Mouse (Mus musculus): ENCODE results near the gene Comt. TPM values are rescaled to one million over a fixed set of nuclear protein-coding genes. Genes with fewer than 3 reads are reported as not detected.

Gene Comt
- polyA plus RNA-seq, 1 experiment from 2014 or later = 64.0 TPM

GRCm38 (mm10) chr16:18430641-18431212 lies 4.1 kb upstream of the Comt start:
- no peak for ATAC-seq
- Histone ChIP-seq H3K4me2 (no peak overlapping the region), H3K9me3 (replicated peaks) (no peaks in the 10 kb centered on the region), H3K27ac (no peak overlapping the region), H3K4me1 (peaks cover 11% of the 10 kb centered on the region), H3K27me3 (no peaks in the 10 kb centered on the region), H3K9ac (no peak overlapping the region), H3K36me3 (ENCODE audit: poor library complexity, severe bottlenecking) (no peaks in the 10 kb centered on the region), H3K4me3 (no peak overlapping the region)
- 89% methylated on average over 8 of the region's 8 CpGs for WGBS

GRCm38 (mm10) chr16:18429641-18430040 lies 3.0 kb upstream of the Comt start:
- Histone ChIP-seq H3K9me3 (replicated peaks) (no peaks in the 10 kb centered on the region), H3K9ac (no peak overlapping the region), H3K4me2 (no peak overlapping the region), H3K27ac (no peak overlapping the region), H3K27me3 (no peaks in the 10 kb centered on the region), H3K4me3 (no peak overlapping the region), H3K36me3 (ENCODE audit: poor library complexity, severe bottlenecking) (no peaks in the 10 kb centered on the region), H3K4me1 (peaks cover 18% of the 10 kb centered on the region)
- WGBS = 92% methylated on average over 8 of the region's 8 CpGs
- no peak for ATAC-seq

DNA sequence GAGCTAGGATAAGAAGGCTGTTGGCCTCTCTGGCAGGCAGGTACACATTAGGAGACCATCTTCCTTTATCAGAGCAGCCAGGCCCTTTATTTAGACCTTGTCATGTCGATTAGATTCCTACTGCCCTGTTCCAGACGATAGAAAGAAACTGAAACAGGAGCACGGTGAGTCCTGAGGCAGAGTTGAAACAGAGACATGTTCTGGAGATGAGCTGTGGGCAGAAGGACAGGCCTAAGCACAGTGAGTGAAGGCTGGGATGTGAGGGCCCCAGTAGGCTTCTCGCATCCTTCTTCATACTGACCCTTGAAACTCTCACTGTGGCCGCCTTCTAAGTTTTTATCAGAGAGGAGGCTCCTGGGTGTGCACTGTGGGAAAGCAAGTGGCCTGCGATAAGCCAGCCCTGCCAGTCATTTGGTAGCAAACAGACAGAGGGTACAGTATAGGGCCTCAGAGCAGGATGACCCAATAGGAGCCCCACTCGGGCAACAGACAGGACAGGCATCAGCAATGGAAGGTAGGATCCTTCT lies 1.9 kb upstream of the Comt start:
- Histone ChIP-seq H3K4me2 (no peak overlapping the region), H3K9me3 (replicated peaks) (no peaks in the 10 kb centered on the region), H3K27me3 (no peaks in the 10 kb centered on the region), H3K36me3 (ENCODE audit: poor library complexity, severe bottlenecking) (0 out of 2 replicates have a peak, but pooled peaks cover under 1% of the 10 kb centered on the region), H3K4me1 (peaks cover 25% of the 10 kb centered on the region), H3K4me3 (no peak overlapping the region), H3K27ac (no peak overlapping the region), H3K9ac (no peak overlapping the region)
- 93% methylated on average over 7 of the region's 7 CpGs for whole genome bisulfite sequencing
- ATAC-seq = no peak

DNA sequence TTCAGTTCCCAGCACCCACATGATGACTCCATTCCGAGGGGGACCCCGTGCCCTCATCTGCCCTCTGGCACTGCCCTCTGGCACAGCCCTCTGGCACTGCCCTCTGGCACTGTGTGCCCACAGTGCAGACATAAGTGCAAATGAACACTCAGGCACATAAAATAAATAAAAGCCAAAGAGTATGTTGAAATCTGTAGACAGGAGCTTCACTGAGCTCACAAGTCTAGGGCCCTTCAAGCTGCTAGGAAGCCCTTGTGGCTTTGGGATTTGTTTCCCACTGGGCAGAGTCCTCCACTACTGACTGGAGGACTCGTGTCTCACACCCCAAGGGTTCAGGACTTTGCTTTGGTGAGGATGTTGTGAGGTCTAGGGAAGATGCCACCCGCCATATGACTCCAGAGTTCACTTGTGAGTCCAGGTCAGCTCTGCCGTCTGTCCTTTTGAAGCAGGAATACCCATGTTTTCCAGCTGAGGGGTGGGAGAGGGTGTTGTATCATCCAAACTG lies 1.4 kb upstream of the Comt start:
- Histone ChIP-seq H3K36me3 (ENCODE audit: poor library complexity, severe bottlenecking) (peaks cover 6% of the 10 kb centered on the region; the same call in 1 of the 2 replicates), H3K27me3 (no peaks in the 10 kb centered on the region), H3K4me1 (peaks cover 25% of the 10 kb centered on the region), H3K9ac (no peak overlapping the region), H3K4me3 (no peak overlapping the region), H3K27ac (no peak overlapping the region), H3K4me2 (no peak overlapping the region), H3K9me3 (replicated peaks) (no peaks in the 10 kb centered on the region)
- no peak for ATAC-seq
- WGBS = 85% methylated on average over 5 of the region's 5 CpGs

DNA sequence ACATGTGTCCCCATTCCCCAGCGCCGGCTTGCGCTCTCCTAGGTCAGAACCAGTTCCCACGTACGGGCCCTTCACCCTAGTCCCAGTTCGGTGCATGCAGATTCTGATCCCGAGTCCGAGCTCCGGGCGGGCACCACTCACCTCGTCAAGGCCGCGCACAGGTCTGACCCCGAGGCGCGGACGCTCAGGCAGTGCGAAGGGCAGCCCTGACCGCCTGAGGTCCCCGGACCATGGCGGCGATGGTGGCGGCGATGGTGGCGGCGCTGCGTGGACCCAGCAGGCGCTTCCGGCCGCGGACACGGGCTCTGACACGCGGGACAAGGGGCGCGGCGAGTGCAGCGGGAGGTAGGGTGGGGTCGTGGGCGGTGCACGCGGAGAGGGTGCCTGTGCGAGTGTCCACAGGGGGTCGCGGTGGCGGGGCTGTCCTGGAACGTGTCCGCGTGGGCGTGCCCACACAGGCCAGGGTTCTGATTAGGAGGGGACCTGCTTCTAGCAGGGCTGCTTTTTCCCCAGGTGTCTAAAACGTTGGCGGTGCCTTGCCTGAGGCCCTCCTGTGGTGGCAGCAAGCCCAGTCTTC lies 349 bp downstream of the Comt start, which contains the start of gene Txnrd2:
Gene Txnrd2, plus strand, starts transcription at position 170 of the 577 bp plus-strand sequence.
- WGBS = under 1% methylated on average over 51 of the region's 52 CpGs
- Histone ChIP-seq H3K36me3 (ENCODE audit: poor library complexity, severe bottlenecking) (peaks cover 8% of the 10 kb centered on the region; the same call in 1 of the 2 replicates), H3K27me3 (no peaks in the 10 kb centered on the region), H3K4me2 (peak within 1 kb of the TSS; percentile 75), H3K4me3 (peak within 1 kb of the TSS; percentile 88), H3K9me3 (replicated peaks) (no peaks in the 10 kb centered on the region), H3K9ac (peak within 1 kb of the TSS; percentile 93), H3K4me1 (peaks cover 25% of the 10 kb centered on the region), H3K27ac (no peak within 1 kb of the TSS; the same call in 1 of the 2 replicates)
- ATAC-seq = peak; percentile 88

GRCm38 (mm10) chr16:18425475-18426214 lies 1.0 kb downstream of the Comt start:
- Histone ChIP-seq H3K4me2 (peak overlapping the region; percentile 75), H3K36me3 (ENCODE audit: poor library complexity, severe bottlenecking) (peaks cover 8% of the 10 kb centered on the region; the same call in 1 of the 2 replicates), H3K9me3 (replicated peaks) (no peaks in the 10 kb centered on the region), H3K9ac (peak overlapping the region; percentile 93), H3K4me1 (peaks cover 25% of the 10 kb centered on the region), H3K27me3 (no peaks in the 10 kb centered on the region), H3K4me3 (peak overlapping the region; percentile 88), H3K27ac (no peak overlapping the region; the same call in 1 of the 2 replicates)
- WGBS = 24% methylated on average over 10 of the region's 10 CpGs
- ATAC-seq = peak; percentile 51

DNA sequence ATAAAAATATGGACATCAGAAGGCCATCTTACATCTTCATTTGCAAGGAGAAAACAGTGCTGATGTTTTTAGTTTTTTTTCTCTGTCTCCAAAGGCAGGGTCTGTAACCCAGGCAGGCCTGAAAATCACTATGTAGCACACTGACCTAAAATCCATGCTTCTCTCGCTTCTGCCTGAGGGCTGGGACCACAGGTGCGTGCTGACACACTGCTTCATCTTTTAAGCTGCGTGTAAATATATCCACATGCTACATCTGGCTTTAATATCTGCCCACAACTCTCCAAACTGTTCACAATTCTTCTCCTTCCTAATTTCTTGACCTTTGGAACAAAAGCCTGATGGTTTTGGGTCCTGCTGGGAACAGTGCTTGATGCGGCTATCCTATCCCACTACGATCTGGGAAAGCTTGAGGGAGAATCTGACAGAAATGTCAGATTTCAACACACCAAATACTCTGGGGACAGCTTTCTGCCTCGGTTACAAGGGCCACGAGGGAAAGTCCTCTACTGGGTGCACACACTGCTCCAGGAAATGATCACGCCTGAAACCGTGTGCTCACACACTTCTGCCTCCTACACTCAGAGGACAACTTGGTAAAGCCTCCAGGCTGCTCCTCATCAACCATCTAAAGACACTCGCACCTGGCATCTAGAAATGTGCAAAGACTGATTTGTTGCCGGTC lies 2.1 kb downstream of the Comt start:
- Histone ChIP-seq H3K27ac (no peak overlapping the region), H3K4me1 (peaks cover 25% of the 10 kb centered on the region), H3K27me3 (no peaks in the 10 kb centered on the region), H3K4me3 (no peak overlapping the region), H3K4me2 (peak overlapping the region; percentile 75), H3K9ac (0 out of 2 replicates have a peak overlapping the region, but pooled peaks have one; percentile 8), H3K36me3 (ENCODE audit: poor library complexity, severe bottlenecking) (peaks cover 8% of the 10 kb centered on the region; the same call in 1 of the 2 replicates), H3K9me3 (replicated peaks) (no peaks in the 10 kb centered on the region)
- WGBS = 92% methylated on average over 11 of the region's 11 CpGs
- ATAC-seq = no peak

DNA sequence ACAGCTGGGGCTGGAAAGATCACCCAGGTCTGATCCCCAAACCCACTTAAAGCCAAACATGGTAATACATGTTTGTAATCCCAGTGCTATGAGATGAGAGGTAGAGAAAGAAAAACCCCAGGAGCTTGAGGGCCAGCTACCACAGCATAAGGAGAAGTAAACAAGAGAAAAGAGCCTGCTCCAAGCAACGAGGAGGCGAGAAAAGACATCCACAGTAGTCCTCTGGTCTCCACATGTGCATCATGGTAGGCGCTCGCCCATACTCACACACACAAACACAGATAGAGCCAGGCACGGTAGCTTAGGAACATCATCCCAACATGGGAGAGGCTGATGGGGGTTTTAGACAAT lies 2.8 kb downstream of the Comt start:
- Histone ChIP-seq H3K4me2 (no peak overlapping the region), H3K36me3 (ENCODE audit: poor library complexity, severe bottlenecking) (peaks cover 8% of the 10 kb centered on the region; the same call in 1 of the 2 replicates), H3K4me1 (peaks cover 25% of the 10 kb centered on the region), H3K4me3 (no peak overlapping the region), H3K27me3 (no peaks in the 10 kb centered on the region), H3K9ac (no peak overlapping the region), H3K9me3 (replicated peaks) (no peaks in the 10 kb centered on the region), H3K27ac (no peak overlapping the region)
- 94% methylated on average over 5 of the region's 5 CpGs for WGBS
- ATAC-seq = no peak

DNA sequence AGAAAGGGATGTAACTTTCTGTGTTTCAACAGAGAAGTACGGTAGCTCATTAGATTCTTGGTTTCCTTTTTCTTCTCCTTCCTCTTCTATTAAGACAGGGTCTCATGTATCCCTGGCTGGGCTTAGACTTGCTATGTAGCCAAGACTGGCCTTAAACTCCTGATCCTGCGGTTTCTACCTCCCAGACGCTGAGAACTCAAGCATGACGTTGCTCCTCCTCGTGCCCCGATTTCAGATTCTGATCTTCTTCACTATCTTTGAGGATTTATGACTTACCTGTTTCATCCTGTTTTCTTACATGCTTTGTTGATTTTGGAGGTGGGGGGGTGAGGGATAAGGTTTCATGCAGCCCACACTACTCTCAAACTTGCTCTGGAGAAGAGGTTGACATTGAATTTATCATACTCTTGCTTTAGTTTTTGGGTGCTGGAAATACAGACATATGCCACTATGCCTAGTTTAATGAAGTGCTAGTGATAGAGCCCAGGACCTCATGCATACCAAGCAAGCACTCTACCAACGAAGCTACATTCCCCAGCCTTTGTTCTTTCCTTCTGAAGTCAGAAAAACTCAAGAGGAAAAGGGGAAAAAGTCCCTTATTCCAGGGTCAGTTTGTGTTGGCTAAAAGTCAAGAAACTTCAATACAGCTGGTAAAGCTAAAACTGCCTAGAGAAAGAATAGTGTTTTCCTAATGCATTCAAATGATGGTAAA lies 3.3 kb downstream of the Comt start:
- peaks cover 8% of the 10 kb centered on the region; the same call in 1 of the 2 replicates for H3K36me3 ChIP-seq (ENCODE audit: poor library complexity, severe bottlenecking)
- H3K4me1 ChIP-seq = peaks cover 25% of the 10 kb centered on the region
- no peaks in the 10 kb centered on the region for H3K27me3 ChIP-seq
- no peaks in the 10 kb centered on the region for H3K9me3 ChIP-seq (replicated peaks)
- 90% methylated on average over 7 of the region's 7 CpGs for WGBS
- no peak overlapping the region for H3K4me2 ChIP-seq
- no peak overlapping the region for H3K27ac ChIP-seq
- ATAC-seq = no peak
- no peak overlapping the region for H3K9ac ChIP-seq
- H3K4me3 ChIP-seq = no peak overlapping the region

DNA sequence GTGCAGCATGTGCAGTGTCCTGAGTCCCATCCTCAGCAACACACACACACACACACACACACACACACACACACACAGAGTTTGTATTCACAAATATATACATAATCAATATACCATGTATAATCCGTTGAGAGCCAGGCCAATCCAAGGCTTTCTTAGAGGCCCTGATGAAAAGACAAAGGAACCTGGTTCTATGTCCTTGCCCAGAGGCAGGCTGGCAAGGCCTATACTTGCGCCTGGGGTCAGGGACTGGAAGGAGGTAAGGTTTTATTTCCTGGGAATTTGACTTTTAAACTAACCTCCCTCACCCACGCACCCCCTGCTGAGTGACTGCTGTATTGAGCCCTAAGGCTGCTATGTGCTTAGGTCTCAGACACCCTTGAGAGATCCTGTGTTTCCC lies 6.1 kb downstream of the Comt start:
- Histone ChIP-seq H3K9ac (no peak overlapping the region), H3K4me3 (no peak overlapping the region), H3K27me3 (no peaks in the 10 kb centered on the region), H3K4me1 (peaks cover 13% of the 10 kb centered on the region), H3K36me3 (ENCODE audit: poor library complexity, severe bottlenecking) (peaks cover 18% of the 10 kb centered on the region), H3K9me3 (replicated peaks) (no peaks in the 10 kb centered on the region), H3K4me2 (no peak overlapping the region), H3K27ac (no peak overlapping the region)
- WGBS = 79% methylated on average over 3 of the region's 3 CpGs
- no peak for ATAC-seq

GRCm38 (mm10) chr16:18419603-18420026 lies 7.0 kb downstream of the Comt start:
- no peaks in the 10 kb centered on the region for H3K27me3 ChIP-seq
- no peak overlapping the region for H3K4me2 ChIP-seq
- H3K9ac ChIP-seq = no peak overlapping the region
- no peak for ATAC-seq
- peaks cover 7% of the 10 kb centered on the region; the same call in 1 of the 2 replicates for H3K4me1 ChIP-seq
- H3K36me3 ChIP-seq (ENCODE audit: poor library complexity, severe bottlenecking) = peaks cover 20% of the 10 kb centered on the region
- no peak overlapping the region for H3K27ac ChIP-seq
- H3K4me3 ChIP-seq = no peak overlapping the region
- WGBS = 89% methylated on average over 1 of the region's 1 CpGs
- no peaks in the 10 kb centered on the region for H3K9me3 ChIP-seq (replicated peaks)

Measured in forebrain, embryonic 13.5 days (tissue).